Mouse (Mus musculus): Measurements from ENCODE around the gene Rnf114. TPM values are rescaled to one million over a fixed set of nuclear protein-coding genes. Genes with fewer than 3 reads are reported as not detected.

Rnf114 gene
- total RNA-seq, 4 experiments from 2014 or later = 52.1 to 56.4 (median 52.9) TPM

GRCm38 (mm10) chr2:167539536-167540476 lies 47.4 kb downstream of the Rnf114 start:
- DNase-seq (ENCODE audit: low spot score in 2 of 2) = no peak

- no peak for DNase-seq (ENCODE audit: low spot score in 2 of 2)
Measured at GRCm38 (mm10) chr2:167540477-167541110, 48.1 kb downstream of the Rnf114 start.

- no peak for DNase-seq (ENCODE audit: low spot score in 2 of 2)
Measured at GRCm38 (mm10) chr2:167541324-167541723, 48.9 kb downstream of the Rnf114 start.

GRCm38 (mm10) chr2:167541761-167542160 lies 49.3 kb downstream of the Rnf114 start:
- DNase-seq (ENCODE audit: low spot score in 2 of 2) = no peak

- DNase-seq (ENCODE audit: low spot score in 2 of 2) = no peak
Measured at GRCm38 (mm10) chr2:167542361-167542760, 49.9 kb downstream of the Rnf114 start.

DNA sequence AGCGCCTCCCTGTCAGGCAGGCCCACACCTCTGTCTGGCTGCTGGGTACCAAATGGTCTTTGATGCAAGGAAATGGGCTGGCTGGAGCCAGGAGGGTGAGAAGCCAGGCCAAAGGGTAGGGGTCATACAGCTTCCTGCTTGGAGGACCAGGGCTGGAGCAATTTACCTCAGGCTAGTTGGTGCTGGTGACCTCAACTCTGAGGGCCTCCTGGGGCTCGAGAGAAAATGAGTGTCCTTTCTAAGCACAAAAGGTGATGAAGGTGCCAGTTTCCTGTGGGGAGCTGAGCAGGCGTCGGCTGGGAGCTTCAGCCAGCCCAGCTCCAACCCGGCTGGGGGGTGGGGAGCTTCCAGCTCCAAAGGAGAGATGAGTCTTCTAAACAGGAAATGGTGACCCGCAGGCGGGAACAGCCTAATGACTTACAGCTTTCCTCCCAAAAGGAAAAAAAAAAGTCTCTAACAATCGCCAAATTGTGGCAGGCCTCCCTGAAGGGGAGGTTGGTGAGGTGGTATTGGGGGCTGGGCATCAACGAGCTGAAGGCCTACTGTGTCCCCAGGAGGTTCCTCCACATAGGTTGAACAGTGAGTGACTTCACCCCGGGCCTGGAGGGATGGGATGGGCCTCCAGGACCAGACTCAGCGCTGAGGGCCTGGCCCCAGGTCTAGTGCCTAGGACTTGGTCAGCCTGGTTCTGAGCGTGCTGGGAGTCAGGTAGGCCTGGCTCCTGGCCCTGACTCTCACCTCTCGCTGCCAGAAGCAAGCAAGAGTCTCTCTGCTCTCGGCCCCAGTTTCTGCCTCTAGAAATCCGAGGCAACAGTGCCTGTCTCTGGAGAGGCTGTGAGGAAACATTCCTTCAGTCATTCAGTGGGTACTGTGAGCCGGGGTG lies 50.9 kb downstream of the Rnf114 start:
- DNase-seq (ENCODE audit: low spot score in 2 of 2) = no peak

- no peak for DNase-seq (ENCODE audit: low spot score in 2 of 2)
Measured at GRCm38 (mm10) chr2:167544004-167544356, 51.5 kb downstream of the Rnf114 start.

- no peak for DNase-seq (ENCODE audit: low spot score in 2 of 2)
Measured at GRCm38 (mm10) chr2:167544456-167544855, 52.0 kb downstream of the Rnf114 start.

- DNase-seq (ENCODE audit: low spot score in 2 of 2) = no peak
Measured at GRCm38 (mm10) chr2:167546447-167547195, 54.2 kb downstream of the Rnf114 start.

GRCm38 (mm10) chr2:167547444-167547843 lies 55.0 kb downstream of the Rnf114 start:
- DNase-seq (ENCODE audit: low spot score in 2 of 2) = no peak

GRCm38 (mm10) chr2:167548961-167549360 lies 56.5 kb downstream of the Rnf114 start:
- no peak for DNase-seq (ENCODE audit: low spot score in 2 of 2)

DNA sequence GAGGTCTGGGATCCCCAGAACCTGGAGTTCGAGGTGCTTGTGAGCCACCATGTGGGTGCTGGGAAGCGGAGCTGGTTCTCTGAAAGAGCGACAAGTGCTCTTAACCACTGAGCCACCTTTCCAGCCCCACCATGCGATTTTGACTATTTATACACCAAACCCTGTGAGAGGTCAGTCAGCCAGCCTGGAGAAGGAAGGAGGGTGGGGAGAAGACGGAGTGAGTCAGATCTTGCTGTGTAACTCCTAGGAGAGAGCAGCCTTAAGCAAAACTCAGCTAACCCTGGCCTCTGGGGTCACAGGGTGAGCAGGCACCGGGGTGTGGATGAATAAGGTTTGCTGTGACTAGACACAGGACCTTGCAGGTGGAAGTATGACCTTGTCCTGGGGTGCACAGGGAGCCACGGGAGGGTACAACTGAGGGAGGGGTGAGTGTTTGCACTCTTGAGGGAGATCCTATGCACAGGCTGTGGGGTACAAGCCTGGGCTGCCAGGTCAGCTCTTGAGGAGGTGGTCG lies 58.0 kb downstream of the Rnf114 start:
- no peak for DNase-seq (ENCODE audit: low spot score in 2 of 2)

DNA sequence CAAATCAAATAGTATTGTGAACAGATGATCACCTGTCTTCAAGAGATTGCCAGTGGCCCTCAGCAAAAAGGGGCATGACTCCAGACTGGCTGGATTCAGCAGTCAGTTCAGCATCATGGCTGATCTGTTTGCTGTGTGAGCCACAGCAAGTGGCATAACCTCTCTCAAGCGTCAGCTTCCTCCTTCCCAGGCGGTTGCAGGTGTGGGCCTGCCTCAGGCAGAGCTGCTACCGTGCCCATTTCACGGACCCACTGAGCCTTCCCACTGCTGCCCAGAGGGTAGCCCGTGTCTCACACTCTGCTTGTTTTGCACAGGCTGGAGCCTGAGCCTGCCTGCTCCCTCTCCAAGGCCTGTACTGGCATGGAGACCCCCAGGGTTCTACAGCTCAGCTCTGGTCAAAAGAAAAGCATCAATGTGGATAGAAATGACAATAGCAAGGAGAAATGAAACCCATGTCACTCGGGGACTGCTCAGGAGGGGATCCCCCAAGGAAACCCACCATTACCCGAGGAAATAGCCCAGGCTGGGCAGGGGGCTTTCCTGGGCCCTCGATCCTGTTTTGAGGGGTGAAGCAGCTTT lies 59.0 kb downstream of the Rnf114 start:
- DNase-seq (ENCODE audit: low spot score in 2 of 2) = no peak

DNA sequence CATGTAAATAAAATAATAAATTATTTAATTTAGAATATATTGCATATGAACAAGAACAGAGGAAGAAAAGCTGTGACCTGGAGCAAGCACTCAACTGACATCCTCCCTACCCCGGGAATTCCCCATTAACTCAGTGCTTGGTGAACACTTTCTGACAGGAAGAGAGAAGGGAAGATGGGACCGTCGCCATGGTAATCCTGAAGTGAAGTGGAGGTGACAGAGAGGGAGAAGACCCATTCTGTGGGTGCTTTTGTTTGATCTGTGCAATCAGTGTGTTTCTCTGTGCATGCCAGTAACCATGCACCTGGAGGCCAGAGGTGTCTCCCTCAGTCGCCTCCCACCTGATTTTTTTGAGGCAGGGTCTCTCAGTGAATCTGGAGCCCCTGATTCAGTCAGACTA lies 59.8 kb downstream of the Rnf114 start:
- DNase-seq (ENCODE audit: low spot score in 2 of 2) = no peak

DNA sequence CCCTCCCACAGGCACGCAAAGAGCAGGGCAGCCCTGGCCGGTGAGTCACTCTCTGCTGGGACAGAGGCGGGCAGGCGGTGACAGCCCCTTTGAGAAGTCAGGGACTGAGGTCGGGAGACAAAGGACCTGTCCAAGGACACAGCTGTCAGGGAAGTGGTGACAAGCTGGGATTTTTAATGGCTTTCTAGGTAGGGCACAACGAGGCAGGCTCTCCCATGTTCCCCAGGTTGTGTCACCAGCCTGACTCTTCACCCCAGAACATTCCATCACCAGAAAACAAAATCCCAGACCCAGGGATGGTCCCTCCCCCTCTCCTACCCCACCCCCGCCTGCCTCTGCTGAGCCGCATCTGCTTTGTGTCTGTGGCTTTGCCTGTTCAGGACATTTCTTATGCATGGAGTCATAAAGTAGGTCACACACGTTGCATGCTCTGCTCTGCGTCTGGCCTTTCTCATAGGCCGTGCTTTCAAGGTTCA lies 60.5 kb downstream of the Rnf114 start:
- no peak for DNase-seq (ENCODE audit: low spot score in 2 of 2)

DNA sequence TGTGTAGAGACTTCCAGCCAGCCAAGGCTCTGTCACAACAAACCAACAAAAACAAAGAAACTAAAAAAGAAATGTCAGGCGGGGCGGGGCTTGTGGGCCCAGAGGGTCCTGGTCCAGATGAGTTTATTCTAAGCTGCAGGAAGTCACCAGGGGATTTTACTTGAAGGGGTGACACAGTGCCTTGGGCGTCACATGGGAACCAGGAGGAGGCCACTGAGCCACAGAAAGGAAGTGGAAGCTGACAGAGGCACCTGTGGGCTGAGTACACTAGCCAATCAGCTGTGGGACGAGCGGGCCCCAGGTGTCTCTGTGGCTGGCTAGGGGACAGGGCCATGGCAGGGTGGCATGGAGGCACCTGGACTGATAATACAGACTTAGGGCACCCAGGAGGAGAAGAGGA lies 63.3 kb downstream of the Rnf114 start:
- DNase-seq (ENCODE audit: low spot score in 2 of 2) = no peak

GRCm38 (mm10) chr2:167559413-167559812 lies 67.0 kb downstream of the Rnf114 start:
- DNase-seq (ENCODE audit: low spot score in 2 of 2) = no peak

DNA sequence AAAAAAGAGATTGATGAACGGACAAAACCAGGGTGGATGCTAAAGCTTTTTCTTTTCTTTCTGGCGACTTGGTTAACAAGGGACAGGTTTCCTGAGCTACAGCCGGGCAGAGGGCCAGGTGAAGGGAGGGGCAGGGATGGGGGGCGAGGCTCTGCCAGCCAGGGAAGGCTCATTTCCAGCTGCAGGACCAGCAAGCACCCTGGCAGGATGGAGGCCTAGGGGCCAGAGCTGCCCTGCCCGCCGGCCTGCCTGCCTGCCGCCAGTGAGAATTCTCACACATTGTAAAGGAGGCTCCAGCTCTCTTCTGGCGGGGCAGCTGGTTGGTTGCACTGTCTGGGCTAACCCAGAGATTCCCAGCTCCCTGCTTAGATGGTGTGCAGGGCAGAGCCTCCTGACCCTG lies 69.7 kb downstream of the Rnf114 start:
- DNase-seq (ENCODE audit: low spot score in 2 of 2) = no peak

DNA sequence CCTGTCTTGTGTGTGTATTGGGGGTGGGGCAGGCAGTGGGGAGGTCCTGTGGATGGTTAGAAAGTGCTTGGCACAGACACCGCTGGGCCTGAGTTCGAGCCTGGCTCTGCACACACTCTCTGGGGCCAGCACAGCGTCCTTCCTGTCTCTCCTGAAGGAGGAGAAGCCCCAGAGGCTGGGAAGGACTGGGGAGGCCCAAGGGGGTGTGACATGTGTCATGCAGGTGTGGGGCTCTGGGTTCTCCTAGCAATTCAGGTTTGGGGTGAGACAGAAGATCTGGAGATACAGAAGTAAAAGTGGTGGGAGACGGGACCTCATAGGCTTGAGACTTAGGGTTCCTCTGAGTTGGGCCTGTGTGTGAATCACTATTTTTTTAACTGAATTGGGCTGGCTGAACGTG lies 70.6 kb downstream of the Rnf114 start:
- DNase-seq (ENCODE audit: low spot score in 2 of 2) = no peak

- no peak for DNase-seq (ENCODE audit: low spot score in 2 of 2)
Measured at GRCm38 (mm10) chr2:167563703-167564102, 71.3 kb downstream of the Rnf114 start.
